Mouse (Mus musculus) brain, embryonic 14.5 days (tissue): ENCODE results near the gene Nutf2-ps1. TPM values are rescaled to one million over a fixed set of nuclear protein-coding genes. Genes with fewer than 3 reads are reported as not detected.

Source experiments
- DNase-seq: peaks from one replicate; pipeline ENCODE4 v3.0.0-alpha.2; 2011; ENCODE audit warnings: low read depth
- CTCF ChIP-seq: fragments of 200-500 bp; IDR thresholded peaks from 2 replicates; pipeline ENCODE4 v1.5.1; 2012; ENCODE audit warnings: inconsistent platforms, mild to moderate bottlenecking, moderate library complexity, borderline replicate concordance; ENCODE audit not compliant: insufficient read depth, insufficient read length; ENCODE audit errors: extremely low read depth
- POLR2A ChIP-seq: fragments of 200-500 bp; IDR thresholded peaks from 2 replicates; pipeline ENCODE4 v1.6.1; 2012; ENCODE audit warnings: mild to moderate bottlenecking, inconsistent platforms, borderline replicate concordance; ENCODE audit not compliant: poor library complexity, insufficient read depth, insufficient read length, severe bottlenecking; ENCODE audit errors: extremely low read depth
- polyA plus RNA-seq: library from polyadenylated mRNA; depleted of rRNA; stranded (reverse); fragments of >200 nt; gene quantifications from 2 replicates; pipeline ENCODE4 v1.2.3, GENCODE M21; 2012

The Nutf2-ps1 gene
- polyA plus RNA-seq, 1 experiment, result 51.5 TPM

DNA sequence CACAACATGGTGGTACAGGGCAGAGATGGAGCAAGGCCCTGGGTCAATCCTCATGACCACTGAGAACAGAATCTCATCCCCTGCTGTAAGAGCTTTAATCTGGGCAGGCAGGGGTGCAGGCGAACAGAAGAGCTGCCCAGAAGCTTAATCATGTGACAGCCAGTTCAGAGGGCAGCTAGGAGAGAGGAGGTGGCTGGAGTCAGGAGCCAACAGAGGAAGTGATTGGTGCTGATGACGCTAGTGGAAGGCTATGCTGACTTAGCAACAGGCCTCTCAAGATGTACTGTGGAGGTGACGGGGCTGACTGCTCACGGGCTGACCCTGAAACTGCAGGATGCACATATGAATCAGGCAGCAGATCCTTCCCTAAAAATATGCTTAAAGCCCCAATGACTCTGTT is 24.7 kb downstream of the Nutf2-ps1 start:
- TF ChIP-seq CTCF (no peak), POLR2A (no peak)
- DNase-seq, result no peak

DNA sequence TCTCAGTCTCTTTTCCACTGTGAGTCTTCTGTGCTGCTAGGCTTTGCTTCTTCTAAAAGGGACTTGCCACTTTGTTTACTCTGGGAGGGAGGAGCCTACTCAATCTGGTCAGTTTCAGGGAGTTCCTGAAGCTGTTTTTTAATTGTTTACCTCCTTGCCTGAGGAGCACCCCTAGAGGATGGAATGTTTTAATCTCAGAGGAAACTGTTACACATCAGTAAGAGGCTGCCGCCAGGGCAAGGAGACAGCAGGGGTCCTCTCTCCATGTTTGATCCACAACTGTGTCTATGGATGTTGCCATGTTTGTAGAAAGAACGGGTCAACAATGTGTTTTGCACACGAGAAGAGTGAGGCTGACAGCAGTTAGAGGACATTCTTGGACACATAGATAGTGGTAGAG is 28.4 kb downstream of the Nutf2-ps1 start:
- no peak for DNase-seq
- TF ChIP-seq POLR2A, result no peak
- TF ChIP-seq CTCF, result no peak

DNA sequence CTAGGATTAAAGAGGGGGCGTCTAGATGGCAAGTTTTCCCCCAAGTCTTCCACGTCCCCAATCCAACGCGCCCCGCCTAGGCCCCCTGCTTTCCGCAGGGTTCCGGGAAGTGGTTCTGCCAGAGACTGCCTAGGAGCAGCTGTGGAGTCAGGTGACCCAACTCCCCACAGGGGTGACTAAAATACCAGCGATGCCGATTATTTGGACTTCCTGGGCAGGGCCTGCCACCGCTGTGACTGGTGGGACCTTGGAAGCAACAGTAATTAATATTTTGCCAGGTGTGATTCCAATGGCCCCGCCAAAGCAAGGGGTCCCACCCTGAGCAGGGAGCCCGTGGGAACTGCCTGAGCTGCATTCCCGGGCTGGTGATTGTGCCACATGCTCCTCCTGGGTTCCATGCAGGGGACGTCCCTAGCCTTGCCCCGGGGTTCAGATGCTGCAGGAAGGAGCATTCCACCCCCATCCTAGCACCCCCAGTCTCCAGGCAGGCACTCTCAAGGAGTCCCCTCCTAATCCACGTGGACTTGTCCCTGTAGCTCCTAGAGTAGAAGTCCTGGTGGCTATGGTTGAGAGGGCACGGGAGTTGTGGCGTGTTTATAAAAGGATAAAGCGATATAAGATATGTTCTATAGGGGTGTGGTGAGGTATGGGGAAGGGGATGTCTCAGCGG is 31.5 kb downstream of the Nutf2-ps1 start:
- TF ChIP-seq POLR2A (no peak), CTCF (no peak)
- DNase-seq, result no peak

DNA sequence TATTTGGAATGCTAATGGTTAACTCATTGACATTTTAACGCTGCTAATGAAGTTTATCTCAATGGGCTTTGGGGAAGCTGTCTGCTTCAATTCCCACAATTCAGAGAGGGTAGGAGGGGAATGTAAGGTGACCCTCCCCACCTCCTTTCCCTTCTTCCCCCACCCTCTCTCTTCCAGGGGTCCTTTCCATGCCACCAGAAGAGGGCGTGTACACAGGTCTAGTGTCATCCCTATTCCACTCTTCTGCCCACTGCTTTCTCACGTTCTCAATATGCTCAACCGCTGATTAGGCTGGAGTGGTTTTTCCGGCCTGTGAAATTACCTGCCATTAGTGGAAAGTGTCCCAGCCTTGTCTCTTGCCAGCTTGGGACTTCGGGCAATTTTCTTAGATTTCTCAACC is 32.0 kb downstream of the Nutf2-ps1 start:
- TF ChIP-seq POLR2A (no peak), CTCF (no peak)
- no peak for DNase-seq

DNA sequence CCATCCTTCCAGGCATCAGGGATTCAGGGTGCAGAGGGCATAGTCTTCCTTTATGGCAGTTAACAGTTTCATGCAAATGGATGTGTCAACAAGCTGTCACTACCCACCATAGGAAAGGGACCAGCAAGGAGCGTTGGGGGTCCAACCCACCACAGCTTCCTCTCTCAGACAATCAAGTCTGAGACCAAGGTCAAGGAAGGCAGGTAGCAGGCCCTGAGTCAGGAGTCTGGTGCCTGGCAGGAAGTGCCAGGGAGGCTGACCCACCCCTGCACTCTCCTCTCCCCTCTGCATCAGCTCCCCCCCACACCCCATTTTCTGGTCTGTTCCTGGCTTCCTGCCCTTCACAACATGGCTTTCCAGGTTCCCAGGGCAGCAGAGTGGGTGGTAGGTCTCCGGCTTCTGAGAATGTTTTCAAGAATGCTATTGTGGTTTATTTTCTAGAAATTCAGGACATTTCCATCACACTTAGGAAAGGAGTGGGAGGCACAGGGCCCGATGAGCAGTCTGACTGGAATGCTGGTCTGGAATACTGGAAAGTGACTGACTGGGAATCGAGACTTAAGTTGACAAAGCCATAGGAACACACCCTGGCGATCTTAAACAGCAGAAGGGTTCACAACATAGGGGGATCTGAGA is 33.8 kb downstream of the Nutf2-ps1 start:
- DNase-seq, result no peak
- TF ChIP-seq CTCF, result no peak

DNA sequence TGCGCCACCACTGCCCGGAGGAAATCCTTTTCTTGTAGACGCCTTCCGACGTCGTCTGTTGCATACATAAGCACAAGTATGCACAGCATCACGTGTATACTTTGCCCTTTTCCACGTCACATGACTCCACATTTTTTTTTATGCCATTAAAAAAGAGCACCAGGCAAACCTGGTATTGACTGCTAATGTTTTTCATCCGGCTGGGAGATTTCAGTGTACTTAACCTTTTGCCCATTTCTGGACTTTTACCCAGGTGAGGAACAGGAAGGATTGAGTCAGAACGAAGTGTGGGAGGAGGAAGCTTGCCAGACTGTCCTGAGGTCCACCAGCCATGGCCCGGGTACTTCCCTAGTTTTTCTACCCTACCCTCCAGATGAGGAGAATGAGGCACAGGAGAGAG is 34.5 kb downstream of the Nutf2-ps1 start:
- DNase-seq, result no peak

DNA sequence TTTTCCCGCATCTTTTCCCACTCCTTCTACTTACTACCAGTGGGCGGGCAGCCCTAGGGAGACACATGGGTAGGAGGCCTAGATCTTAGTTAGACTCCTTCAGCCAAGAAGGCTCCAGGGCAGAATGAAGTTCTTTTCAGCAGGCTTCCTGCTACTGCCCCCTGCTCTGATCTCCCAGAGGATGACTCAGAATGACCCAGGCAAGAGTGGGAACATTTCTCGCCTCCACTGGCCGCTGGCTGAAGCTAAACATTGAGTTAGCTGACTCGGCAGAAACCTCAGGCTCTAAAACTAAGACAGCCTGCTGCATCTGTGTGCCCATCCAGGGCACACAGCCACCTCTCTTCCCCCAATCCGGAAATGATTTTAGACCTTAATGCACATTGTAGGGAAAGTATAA is 36.1 kb downstream of the Nutf2-ps1 start:
- no peak for TF ChIP-seq POLR2A
- no peak for TF ChIP-seq CTCF
- DNase-seq, result no peak

More for the DNA sequence above, 34.5 kb downstream of the Nutf2-ps1 start:
- TF ChIP-seq CTCF, result no peak
- TF ChIP-seq POLR2A, result no peak

DNA sequence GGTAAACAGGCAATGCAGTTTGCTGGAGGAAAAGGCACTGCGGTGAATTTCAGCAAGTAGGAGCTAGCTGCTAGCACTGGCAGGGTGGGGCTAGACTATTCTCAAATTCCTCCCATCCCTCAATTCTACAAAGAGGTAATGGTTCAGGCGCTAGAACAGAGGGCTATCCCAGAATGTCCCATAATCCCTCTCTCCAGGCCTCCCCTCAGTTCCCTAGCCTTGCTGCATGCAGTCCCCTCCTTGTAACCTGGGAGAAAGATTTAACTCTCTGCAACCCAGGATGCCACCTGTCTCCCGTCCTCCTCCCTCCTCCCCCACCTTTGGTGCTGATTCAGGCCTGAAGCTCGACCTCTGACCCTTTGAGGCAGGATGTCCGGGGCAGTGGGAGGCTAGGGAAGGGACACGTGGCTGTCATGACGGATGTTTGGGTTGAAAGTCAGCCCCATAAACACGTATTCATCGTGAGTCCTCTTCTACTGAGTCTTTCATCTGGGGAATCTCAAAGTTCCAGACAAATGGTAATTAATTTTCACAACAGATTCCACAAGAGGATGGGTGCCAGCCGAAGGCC is 36.6 kb downstream of the Nutf2-ps1 start:
- TF ChIP-seq POLR2A (no peak), CTCF (no peak)
- no peak for DNase-seq

DNA sequence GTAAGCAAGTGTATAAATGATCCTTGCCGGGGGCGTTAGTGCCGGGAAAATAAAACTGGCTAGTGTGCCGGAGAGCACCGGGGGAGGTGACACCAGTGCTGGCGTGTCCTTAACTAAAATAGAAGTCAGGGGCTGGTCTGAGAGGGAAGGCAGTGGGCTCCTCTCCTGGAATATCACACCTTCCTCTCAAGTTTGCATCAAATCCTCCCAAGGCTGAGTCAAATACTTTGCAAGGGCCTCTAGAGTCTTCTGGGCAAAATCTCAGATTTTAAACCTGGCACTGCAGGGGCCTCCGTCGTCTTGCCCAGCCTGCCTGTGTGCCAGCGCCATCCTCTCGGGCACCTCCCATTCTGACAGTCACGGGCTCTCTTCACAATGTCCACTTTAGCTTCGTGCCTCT is 37.9 kb downstream of the Nutf2-ps1 start:
- DNase-seq, result no peak
- TF ChIP-seq POLR2A (no peak), CTCF (no peak)

DNA sequence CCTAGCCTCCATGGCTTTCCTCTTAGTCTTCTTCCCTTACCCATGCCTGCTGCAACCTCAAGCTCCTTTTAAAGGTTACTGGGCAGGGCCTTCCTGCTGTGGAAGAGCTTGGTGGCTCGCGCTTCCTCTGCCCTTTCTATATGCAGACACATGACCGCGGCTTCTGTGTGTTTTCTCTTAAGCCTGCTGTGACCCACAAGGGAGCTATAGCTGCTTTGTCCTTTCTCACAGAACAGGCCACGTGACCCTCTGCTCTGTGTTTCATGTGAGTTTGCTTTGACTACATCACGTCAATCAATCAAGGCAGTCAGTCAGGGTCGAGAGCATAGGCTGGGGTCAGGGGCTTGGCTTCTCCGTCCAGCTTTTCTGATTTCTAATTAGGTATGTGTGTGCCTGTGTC is 41.3 kb downstream of the Nutf2-ps1 start:
- TF ChIP-seq POLR2A (no peak), CTCF (no peak)
- peak; percentile 37 for DNase-seq

DNA sequence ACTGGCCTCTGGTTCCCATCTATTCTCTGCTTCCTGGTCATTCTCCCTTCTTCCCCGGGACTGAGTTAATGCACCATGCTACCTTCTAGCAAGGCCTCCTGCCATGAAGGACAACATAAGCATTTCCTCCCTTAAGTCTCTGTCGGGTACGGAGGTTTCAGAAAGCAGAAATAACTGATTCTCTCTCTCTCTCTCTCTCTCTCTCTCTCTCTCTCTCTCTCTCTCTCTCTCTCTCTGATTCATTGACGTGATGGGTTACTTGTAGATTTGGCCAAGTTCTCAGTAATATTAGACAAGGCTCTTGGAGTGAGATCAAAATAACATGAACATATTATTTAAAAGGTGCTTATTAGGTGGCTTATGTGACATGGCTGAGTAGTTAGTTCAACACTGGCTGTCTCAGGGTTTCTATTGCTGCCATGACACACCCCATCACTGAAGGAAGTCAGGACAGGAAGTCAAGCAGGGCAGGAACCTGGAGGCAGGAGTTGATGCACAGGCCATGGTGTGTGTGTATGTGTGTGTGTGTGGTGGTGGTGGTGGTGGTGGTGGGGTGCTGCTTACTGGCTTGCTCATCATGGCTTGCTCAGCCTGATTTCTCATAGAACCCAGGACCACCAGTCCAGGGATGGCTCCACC is 43.8 kb downstream of the Nutf2-ps1 start:
- TF ChIP-seq POLR2A (no peak), CTCF (no peak)
- no peak for DNase-seq

DNA sequence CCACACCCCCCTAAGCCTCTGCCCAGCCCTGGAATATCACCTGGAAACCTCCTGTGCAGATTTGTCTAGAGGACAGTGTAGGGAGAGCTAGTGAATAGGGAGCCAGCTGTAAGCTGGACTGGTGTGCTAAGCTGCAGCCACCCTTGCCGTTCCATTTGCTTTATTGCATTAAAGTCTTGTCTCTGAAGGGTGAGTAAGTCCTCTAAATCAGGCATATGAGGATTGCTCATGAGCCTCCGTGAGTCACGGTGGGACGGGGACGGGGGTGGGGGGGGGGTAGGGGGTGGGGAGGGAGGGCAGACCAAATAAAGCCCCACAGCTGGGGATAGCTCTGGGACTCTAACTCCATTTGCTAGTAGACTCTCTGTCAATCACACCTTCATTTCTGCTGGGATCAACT is 45.3 kb downstream of the Nutf2-ps1 start:
- no peak for DNase-seq
- no peak for TF ChIP-seq CTCF
- no peak for TF ChIP-seq POLR2A

DNA sequence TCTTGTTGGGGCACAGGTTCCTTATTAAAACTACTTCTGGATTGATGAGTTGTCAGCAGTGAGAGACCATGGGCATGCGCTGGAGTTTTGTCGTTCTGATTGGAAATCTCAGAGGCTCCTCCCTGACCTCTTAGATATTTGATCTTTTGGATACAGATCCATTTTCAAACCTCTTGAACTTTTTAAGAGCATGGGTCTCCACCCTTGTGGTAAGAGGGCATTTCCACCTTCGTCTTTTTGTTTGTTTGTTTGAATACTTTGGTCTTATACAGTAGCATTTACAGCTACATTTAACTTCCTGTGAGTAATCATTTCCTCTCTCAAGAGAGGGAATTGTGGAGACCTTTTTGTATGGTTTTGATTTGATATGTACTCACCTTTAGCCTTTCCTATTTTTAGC is 49.6 kb downstream of the Nutf2-ps1 start:
- no peak for DNase-seq
- TF ChIP-seq CTCF, result no peak
- TF ChIP-seq POLR2A, result no peak
